Mouse (Mus musculus): ENCODE measurements at regions not wholly inside any gene's neighbourhood (a gene's known extent, or its start where the extent isn't known, plus 50 kb on each side); places are given as distances from the start of the nearest gene placed in this dataset.
"Not testable (repeated sequence)": the region's sequence is repeated elsewhere in the genome, so short reads cannot be mapped to it uniquely, and the experiment has no call there.

DNA sequence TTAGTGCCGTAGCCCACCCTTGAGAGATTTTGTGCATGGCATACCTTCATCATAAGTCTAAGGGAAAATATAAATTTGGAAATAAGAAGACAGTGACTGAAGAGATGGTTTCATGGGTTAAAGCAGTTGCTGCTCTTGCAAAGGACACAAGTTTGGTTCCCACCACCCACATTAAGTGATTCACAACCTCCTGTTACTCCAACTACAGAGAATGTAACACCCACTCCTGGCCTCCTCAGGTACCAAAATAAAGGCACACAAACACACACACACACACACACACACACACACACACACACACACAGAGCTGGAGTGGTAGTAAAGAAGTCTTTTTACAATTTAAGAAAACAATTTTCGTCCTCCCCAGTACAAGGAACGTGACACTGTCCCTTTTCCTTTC, 421.4 kb downstream of the Dad1 start:
- ATAC-seq (replicated peaks; ENCODE audit: low FRiP score, poor library complexity, severe bottlenecking) = no peak

DNA sequence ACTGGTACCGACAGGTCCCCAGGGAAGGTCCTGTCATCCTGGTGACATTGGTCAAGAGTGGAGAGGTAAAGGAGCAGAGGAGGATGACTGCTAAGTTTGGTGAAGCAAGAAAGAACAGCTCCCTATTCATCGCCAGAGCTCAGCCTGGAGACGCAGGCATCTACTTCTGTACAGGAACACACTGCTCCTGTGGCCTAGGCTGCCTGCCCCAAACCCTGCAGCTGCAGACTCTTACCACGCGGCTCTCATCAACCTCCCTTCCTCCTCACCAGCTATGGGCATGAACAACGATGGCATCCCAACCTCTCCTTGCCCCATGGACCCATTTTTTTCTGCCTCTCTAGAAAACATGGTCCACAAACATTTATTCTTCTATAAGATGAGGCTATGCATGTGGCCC, 422.3 kb downstream of the Dad1 start:
- no peak for ATAC-seq (replicated peaks; ENCODE audit: low FRiP score, poor library complexity, severe bottlenecking)

DNA sequence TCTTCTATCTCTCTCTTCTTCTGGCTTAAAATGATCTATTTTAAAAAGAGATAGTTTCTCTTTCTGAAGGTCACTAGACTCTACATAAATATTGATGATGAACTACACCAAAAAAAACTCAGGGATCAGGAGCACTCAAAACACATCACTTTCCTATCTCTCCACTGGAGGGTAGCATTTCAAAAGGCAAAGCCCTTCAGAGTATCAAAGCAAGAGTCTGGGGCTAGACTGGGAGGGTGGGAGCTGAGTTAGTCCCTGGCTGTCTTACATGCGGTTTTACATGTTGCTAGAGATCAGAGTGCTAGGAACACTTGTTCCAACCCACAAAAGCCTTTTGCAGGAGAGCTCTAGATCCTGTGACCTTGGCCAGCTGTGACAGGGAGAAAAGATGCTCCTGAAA, 423.2 kb downstream of the Dad1 start:
- ATAC-seq (replicated peaks; ENCODE audit: low FRiP score, poor library complexity, severe bottlenecking) = no peak

DNA sequence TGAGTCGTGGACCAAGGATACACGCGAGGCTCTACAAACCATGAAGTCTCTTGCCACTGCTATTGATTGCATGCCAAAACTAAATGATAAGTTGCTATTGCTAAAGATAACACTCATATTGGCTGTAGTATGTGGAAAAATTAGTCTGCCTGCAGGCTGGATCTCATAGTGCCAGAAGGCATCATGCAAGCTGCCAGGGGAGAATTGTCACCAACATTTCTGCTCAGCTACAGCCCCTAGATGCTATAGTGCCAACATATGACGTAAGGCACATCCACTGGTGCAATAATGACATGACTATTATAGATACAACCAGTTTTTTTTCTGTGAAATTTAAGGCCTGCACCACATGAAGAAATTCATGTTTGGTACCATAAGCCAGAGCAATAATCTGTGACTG, 427.1 kb downstream of the Dad1 start:
- no peak for ATAC-seq (replicated peaks; ENCODE audit: low FRiP score, poor library complexity, severe bottlenecking)

DNA sequence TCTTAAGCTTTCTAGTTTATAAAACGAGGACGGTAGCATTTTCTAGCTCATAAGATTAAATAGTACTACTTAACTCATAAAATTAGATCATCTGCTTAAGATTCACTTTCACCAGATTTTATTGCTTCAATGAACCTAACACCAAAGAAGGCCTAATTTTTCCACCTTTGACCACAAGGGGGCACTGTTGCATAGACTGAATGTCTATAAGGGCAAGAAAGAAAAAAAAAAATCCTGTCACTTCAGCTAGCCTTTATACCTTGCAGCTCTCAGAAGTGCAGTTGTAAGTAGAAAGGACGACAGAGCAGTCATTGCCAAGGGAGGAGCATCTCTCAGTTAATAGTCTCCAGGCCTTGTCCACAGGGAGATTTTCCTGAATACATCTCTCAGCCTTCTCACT, 447.7 kb downstream of the Dad1 start:
- peak; percentile 62 for ATAC-seq (replicated peaks; ENCODE audit: low FRiP score, poor library complexity, severe bottlenecking)

DNA sequence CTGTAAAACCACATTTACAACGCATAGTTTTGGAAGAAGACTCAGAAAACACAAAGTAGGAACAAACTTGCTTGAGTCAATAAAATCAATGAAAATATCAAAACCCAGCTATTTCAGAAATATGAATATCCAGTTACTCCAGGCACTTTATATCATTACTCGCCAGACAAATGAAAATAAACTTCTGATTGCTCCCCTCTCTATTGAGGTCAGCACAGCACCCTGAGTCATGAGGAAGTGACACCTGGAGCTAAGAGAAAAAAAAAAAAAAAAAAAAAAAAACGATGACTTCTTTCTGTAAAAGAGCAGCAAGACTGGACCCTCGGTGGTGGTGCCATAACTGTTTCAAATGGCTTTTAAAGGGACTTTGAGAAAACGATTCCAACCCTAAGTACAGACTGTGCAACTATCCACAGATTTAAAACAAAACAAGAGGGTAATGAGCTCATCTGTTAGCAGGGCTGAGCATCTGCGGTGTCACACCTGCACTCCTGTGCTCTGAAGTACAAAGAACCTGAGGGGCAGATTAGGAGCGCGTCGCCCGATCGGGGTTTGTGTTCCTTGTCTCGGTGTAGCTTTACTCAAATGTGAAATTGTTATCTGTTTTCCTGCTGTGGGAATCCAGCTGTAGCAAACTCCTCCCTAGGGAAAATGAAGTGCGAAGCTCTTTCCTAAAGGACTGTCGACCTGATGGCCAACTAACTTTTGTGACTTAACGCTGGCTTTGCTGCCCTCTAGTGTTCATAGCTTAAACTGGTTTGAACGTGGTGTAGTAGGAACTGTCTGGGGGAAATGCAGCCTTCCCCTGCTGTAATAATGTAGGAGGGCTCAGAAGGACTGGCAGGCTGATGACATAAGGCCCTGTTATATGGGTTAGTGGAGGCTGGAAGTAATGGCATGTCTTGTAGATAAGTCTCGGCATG, 449.9 kb downstream of the Dad1 start:
- peak; percentile 50; the same call in 1 of the 2 replicates for ATAC-seq (replicated peaks; ENCODE audit: low FRiP score, poor library complexity, severe bottlenecking)

DNA sequence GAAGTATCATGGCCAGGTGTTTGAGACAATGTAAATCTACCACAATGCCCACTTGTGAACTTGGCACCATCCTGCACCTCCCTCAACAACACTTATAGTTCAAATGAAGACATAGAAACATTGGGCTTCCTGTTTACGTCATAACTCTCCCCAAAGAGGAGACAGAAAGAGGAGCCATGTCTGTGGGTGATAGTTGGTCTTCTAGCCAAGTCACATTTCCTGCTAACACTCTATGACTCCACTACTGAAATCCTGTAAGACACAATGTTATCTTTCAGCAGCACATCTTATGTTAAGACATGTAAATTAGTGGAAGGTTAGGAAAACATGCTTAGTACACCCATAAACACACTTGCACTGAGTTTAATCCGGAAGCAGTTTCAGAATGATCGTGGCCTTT, 451.4 kb downstream of the Dad1 start:
- no peak for ATAC-seq (replicated peaks; ENCODE audit: low FRiP score, poor library complexity, severe bottlenecking)

DNA sequence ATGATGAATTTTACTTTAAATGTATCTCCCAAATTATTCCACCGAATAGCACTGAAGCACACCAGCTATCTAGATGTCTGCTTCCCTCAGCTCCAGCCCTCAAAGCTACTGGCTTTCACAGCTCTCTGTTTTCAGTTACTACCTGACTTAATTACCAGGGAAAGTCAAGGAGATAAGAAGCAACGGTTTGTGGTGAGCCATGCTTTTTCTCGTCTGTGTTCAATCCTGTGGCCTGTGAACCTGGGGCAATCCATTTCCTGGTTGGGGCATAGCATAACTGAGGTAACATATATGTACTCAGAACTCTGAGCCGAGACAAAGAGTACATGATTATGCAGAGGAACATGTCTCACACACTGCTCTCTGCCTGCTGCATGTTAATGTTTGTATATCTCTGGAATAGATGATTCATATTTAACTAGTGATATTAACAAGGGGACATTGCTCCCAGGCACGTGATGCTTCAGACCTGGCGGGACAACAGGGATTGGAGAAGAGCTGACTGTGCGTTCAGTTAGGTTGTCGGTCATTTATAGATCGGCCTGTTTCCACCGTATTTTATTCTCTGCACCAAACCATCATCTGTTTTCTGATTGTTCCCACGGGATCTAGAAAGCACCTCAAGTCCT, 453.3 kb downstream of the Dad1 start:
- no peak for ATAC-seq (replicated peaks; ENCODE audit: low FRiP score, poor library complexity, severe bottlenecking)

DNA sequence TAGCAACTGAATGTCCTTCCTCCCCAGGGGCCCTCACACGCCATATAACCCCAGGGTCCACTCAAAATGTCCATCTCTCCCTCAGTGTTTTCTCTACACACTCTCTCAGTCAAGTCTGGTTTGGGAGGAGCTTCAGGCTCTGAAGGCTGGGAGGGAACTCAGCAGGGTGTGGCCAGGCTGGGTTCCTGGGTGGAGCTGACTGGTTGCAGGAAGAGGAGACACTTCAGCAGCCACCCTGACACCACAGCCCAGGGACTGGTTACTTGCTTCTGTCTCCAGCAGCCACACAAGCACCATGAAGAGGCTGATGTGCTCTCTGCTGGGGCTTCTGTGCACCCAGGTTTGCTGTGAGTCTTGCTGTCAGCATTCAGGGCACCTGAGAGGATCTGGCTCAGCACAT, 458.7 kb downstream of the Dad1 start:
- ATAC-seq (replicated peaks; ENCODE audit: low FRiP score, poor library complexity, severe bottlenecking) = peak; percentile 91

DNA sequence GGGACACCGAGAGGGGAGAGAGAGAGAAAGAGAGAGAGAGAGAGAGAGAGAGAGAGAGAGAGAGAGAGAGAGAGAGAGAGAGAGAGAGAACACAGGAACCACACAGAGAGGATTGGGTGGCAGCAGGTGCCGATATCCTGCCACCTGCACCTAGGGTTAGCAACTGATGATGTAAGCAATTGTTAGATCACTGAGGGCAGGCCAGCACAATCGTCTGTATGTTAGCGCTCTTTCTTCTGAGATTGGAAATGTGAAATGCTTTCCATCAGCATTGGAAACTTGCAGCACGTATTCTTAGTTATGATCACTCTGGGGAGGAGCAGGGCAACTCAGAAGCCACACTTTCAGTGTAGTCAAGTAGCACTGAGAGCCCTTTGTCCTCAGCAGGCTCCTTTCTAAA, 459.4 kb downstream of the Dad1 start:
- 0 out of 2 replicates have a peak, but pooled peaks have one; percentile 28 for ATAC-seq (replicated peaks; ENCODE audit: low FRiP score, poor library complexity, severe bottlenecking)

DNA sequence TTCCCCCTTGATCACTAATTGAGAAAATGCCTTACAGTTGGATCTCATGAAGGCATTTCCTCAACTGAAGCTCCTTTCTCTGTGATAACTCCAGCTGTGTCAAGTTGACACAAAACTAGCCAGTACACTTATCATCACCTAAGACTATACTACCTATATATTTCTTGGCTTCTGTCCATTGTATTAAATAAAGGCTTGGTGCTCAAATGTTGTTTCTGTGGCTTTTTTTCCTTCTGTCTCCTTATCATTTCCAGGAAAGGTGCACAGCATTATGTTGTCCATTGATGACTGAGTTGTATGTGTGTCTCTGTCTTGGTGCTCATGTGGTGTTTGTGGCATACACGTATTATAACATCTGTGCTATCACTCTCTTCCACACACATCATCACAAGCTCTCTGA, 461.5 kb downstream of the Dad1 start:
- ATAC-seq (replicated peaks; ENCODE audit: low FRiP score, poor library complexity, severe bottlenecking) = not testable (repeated sequence)

DNA sequence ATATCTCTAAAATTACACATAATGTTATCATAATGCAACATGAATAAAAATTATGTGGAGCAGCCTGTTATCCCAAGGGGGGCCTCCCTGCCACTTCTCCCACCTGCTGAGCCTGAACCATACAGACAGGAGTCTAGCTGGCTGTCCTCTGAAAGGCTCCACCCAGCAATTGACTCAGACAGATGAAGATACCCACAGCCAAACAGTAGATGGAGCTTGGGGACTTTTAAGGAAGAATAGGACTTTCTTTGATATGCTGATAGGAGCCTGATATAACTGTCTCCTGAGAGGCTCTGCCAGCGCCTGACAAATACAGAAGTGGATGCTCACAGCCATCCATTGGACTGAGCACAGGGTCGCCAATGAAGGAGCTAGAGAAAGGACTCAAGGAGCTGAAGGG, 468.4 kb downstream of the Dad1 start:
- ATAC-seq (replicated peaks; ENCODE audit: low FRiP score, poor library complexity, severe bottlenecking) = not testable (repeated sequence)

DNA sequence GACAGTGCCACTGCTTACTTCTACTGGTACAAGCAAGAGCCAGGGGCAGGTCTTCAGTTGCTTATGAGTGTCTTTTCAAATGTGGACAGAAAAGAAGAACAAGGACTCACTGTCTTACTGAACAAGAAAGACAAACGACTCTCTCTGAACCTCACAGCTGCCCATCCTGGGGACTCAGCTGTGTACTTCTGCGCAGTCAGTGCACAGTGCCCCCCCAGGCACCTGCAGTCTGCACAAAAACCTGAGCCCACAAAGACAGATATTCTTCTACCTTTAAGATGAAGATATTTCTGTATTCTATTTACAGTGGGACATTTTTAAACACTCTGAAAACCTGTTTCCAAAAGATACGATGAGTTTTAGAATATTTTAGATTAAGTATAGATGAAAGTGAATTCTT, 476.5 kb downstream of the Dad1 start:
- ATAC-seq (replicated peaks; ENCODE audit: low FRiP score, poor library complexity, severe bottlenecking) = no peak

DNA sequence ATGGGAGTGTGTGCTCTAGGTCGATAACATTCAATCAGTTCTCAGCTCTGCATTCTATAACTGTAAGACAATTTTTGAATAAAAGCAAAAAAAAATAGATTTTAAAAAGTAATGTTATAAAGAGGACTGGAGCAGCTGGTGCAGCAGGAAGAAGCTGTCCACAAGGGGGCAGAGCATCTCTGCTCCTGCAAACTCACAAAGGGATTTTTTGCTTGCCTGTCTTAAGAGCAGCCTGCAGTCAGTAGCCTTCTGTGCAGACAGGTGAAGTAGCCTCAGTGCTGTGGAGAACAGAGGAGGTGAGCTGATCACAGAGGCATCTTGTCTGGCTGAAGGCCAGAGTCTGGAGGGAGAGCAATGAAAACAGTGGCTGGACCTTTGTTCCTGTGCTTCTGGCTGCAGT, 477.2 kb downstream of the Dad1 start:
- ATAC-seq (replicated peaks; ENCODE audit: low FRiP score, poor library complexity, severe bottlenecking) = peak; percentile 73

DNA sequence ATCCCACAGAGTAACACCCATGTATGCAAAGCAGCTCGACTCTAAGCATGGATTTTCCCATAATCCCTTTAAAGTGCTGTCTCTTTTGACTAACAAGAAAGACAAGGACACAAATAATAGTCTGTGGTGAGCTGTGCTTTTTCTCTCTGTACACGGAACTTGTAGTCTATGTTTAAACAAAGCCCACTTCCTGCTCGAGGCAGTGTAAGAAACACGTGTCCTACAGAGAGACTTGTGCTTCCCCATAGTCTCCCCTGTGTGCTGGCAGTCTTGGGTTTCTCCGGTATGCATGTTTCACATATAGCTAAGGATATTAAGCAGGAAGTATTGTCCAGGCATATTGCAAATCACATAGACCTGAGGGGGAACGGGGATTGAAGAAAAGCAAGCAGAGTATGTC, 487.4 kb downstream of the Dad1 start:
- ATAC-seq (replicated peaks; ENCODE audit: low FRiP score, poor library complexity, severe bottlenecking) = not testable (repeated sequence)

DNA sequence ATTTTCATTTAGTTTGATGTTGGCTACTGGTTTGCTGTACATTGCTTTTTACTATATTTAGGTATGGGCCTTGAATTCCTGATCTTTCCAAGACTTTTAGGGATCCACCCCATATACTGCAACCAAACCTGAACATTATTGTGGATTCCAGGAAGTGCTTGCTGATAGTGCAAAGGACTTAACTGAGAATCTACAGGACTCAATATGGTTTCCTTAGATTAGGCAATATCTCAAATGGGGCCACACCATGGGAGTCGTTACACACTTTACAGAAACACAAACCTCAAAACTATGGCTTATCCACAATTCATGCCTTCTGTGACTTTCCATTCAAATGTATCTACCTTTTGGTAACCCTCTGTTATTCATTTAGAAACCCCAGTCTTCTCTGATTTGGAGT, 488.0 kb downstream of the Dad1 start:
- peak; percentile 77 for ATAC-seq (replicated peaks; ENCODE audit: low FRiP score, poor library complexity, severe bottlenecking)

DNA sequence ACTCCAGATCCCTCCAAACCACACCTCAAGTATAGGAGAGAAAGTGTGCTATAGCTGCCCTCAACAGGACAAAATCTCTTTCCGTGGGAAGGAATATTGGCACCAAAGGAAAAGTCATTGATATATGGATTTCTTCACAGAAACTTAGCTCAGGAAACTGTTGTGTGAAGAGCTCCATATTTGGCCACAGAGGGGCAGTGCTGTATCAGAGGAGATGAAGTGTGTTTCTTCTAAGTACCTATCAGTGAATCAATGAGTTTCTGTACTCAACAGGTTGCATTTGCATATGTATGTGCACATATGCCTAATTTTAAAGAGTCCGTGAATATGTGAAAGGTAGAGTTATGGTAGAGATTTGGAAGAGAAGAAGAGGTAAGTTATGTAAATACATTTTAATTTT, 493.3 kb downstream of the Dad1 start:
- ATAC-seq (replicated peaks; ENCODE audit: low FRiP score, poor library complexity, severe bottlenecking) = not testable (repeated sequence)

DNA sequence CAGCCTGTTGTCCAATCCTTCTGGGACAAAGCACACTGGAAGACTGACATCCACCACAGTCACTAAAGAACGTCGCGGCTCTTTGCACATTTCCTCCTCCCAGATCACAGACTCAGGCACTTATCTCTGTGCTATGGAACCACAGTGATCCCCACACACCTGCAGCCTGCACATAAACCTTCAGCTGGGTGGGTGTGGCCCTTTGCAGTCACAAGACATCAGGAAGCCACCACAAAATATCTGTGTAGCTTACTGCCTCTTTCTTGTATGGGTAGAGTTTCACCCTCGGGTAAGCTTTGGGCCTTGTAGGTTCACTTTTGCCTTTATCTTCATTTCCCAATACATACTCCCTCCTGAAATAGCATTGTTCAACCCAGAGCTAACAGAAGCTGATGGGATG, 496.1 kb downstream of the Dad1 start:
- ATAC-seq (replicated peaks; ENCODE audit: low FRiP score, poor library complexity, severe bottlenecking) = peak; percentile 60

DNA sequence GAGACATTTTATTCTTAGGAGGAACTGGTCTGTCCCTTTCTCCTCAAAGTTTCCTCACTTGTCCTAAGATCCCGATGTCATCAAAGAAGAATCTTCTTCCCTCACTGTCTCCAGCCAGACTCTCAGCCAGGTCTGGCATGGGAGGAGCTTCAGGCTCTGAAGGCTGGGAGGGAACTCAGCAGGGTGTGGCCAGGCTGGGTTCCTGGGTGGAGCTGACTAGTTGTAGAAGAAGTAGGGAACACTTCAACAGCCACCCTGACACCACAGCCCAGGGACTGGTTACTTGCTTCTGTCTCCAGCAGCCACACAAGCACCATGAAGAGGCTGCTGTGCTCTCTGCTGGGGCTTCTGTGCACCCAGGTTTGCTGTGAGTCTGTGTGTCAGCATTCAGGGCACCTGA, 496.8 kb downstream of the Dad1 start:
- ATAC-seq (replicated peaks; ENCODE audit: low FRiP score, poor library complexity, severe bottlenecking) = peak; percentile 66

DNA sequence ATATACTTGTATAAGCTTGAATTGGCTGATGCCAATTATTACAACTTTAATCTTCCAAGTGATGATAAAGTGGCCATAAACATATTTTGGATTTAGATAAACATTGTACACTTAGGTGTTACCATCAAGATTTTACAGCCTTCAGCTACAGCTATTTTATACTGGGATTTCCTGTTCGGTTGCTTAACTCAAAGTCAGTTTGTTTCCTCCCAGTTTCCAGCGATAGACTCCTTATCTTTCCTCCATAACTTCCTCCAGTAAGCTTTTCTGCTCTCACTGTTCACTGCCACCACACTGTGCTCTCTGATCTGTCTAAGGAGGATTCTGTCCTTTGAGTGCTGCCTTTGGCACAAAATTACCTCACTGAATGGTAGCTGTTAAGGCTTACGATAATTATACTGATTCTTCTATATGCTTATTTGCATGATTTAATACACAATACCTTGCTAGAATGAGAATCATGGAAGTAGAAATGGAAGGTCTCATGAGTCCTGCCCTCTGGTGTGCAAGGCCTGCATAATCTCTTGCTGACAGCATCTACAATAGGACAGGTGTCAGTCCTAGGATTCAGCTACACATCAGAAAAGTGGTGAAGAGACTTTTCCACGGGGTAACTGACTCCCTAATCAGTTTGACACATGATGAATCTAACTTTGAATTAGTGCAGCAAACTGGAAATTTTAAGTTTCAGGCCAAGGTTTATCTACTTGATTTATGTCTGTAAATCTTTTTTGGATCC, 503.0 kb downstream of the Dad1 start:
- ATAC-seq (replicated peaks; ENCODE audit: low FRiP score, poor library complexity, severe bottlenecking) = no peak

DNA sequence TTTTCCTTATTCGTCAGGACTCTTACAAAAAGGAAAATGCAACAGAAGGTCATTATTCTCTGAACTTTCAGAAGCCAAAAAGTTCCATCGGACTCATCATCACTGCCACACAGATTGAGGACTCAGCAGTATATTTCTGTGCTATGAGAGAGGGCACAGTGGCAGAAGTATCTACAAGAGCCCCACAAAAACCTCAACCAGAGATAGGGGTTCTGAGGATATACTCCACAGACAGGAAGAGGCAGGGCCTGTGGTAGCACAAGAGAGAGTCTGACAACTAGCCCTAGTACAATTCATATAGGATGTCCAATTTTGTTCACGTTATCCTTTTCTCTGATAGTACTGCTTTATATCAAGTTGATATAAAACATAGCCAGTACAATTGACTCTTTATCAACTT, 510.4 kb downstream of the Dad1 start:
- ATAC-seq (replicated peaks; ENCODE audit: low FRiP score, poor library complexity, severe bottlenecking) = not testable (repeated sequence)
